Mouse (Mus musculus): Measurements from ENCODE around the gene Gpr160. TPM values are rescaled to one million over a fixed set of nuclear protein-coding genes. Genes with fewer than 3 reads are reported as not detected.

The Gpr160 gene
- total RNA-seq, 2 experiments from 2014 or later = 1.0 to 1.7 TPM

DNA sequence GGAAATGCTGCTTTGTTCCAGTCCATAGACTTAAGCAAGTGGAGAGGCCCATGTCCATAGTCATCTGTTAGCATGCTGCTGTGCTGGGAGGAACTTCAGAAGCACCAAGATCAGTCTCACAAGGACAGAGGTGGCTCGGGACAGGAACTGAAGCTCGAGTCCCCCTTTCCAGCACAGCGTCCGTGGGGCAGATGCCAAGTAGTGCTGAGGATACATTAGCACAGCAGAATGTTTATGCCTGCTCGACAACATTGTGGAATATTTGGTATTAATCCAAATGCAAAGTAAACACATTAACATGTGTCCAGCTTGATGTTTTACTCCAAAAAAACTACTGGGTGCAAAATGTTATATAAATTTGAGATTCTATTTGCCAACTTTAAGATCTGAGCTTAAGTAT is 41.0 kb downstream of the Gpr160 start:
- DNase-seq (ENCODE audit: low spot score in 2 of 2) = no peak

DNA sequence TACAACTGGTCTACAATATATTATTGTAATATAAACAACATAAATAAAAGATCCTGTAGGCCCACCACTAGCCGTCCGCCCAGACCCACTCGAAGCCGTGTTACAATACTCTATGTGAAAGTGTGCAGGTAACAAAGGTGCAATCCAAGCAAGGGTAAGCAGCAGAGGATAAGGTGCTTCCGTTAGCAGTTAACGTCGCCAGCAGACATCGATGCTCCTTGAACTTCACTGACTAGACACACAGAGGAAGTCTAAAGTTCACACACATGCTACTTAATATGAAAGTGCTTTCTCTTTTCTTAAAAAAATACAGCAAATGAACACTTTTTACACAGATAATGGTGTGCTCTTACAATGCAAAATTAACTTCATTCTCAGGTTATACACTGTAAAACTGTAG is 43.7 kb downstream of the Gpr160 start:
- DNase-seq (ENCODE audit: low spot score in 2 of 2) = no peak

DNA sequence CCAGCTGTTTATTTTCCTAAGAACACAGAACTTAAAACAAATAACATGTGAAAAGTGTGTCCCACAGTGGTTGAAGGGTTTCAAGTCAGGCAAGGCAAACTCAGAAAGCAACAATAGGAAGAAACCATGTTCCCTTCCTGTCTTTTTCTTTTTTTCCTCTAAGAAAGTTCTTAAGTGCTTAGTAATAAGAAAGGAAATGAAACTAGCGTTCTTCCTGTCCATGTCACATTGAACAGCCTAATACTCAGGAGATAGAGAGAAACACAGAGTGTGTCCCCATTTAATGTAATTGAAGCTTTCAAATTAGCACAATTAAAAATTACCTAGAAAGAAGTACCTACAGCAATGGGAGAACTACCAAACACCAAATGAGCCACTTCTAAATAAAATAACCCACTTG is 48.9 kb downstream of the Gpr160 start:
- no peak for DNase-seq (ENCODE audit: low spot score in 2 of 2)

DNA sequence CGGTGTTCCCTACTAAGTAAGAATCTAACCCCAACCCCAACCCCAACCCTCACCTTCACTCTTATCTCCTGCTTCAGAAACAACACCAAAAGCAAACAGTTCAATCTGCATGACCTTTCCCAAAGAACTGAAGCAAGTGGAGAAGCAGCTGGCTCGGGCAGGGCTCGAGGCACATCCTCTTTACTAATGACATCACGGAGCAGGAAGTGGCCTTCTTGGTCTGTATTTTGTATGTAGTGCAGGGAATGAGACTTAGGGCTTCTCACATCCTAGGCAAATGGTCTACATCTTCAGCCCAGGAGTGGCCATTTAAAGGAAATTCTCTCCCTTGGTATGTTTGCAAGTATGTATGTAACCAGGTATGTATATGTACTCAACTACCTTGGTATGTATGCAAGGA is 61.4 kb downstream of the Gpr160 start:
- DNase-seq (ENCODE audit: low spot score in 2 of 2) = no peak

DNA sequence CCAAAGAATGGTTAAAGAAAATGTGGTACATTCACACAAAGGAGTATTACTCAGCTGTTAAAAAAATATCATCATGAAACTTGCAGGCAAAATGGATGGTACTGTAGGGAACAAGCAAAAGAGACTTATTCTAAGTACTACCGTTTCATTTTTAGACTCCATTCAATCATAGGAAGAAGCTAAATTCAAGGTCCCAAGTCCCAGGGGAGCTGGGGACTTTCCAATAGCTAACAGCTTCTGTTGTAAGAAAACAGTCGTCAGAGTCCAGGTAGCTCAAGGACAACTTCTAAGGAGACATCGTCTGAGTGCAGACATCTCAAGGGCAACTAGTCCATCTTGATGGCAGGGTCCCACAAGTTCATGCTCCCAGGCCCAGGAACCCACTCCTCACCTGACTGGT is 71.9 kb downstream of the Gpr160 start:
- no peak for DNase-seq (ENCODE audit: low spot score in 2 of 2)

DNA sequence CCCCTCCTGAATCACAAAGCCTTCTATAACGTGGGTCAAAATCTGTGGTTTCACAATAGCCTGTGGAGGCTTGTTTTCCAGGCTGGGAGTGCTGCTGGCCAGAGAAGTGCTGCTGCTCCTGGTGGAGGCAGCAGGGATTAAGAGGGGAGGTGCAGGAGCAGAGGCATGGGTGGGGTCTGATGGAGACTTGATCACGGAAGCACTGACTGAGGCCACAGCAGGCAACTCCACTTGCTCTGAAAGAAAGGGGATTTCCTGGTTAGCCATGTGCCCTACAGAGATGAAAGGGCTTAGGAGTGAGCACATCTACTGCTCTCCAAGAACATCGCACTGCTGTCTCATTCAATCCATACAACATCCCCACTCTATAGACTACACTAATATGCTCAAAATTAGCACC is 74.1 kb downstream of the Gpr160 start:
- DNase-seq (ENCODE audit: low spot score in 2 of 2) = no peak

DNA sequence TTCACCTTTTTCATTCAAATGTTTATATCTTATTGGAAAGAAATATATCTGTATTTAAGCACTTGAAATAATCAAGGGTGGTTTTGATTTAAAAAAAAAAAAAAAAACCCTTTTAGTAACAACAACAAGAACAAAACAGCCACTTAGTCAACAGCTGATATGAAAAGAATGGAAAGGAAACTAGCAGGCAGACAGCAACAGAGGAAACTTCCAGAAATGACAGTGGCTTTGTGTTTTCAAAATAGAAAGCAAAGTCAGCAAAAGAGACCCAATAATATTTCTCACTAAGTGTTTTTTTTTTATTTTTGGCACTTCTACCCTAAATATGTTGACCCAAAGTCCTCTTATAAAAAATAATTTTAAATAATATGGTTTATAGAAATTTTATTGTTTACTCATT is 78.6 kb downstream of the Gpr160 start:
- DNase-seq (ENCODE audit: low spot score in 2 of 2) = no peak

Other genes starting within 250 kb of the Gpr160 start
- not detected for gene Lrriq4, start 211.4 kb upstream of the Gpr160 start, total RNA-seq (2021)
- gene Lrrc34, start 208.1 kb upstream of the Gpr160 start, total RNA-seq (2021) = under 1 TPM in 1 of 2 experiments, not detected in 1; 0.37 TPM
- not detected for gene Lrrc31, start 156.1 kb upstream of the Gpr160 start, total RNA-seq (2021)
- gene Samd7, start 109.7 kb upstream of the Gpr160 start, total RNA-seq (2021) = not detected
- gene Sec62, start 63.1 kb upstream of the Gpr160 start, total RNA-seq (2021) = 10 to 100 TPM; 96.6 to 99.3 TPM
- gene Phc3, start 113.5 kb downstream of the Gpr160 start, total RNA-seq (2021) = 10 to 100 TPM; 38.7 TPM
- 10 to 100 TPM; 56.7 to 65.8 TPM for gene Prkci, start 139.8 kb downstream of the Gpr160 start, total RNA-seq (2021)
- gene Skil, start 239.1 kb downstream of the Gpr160 start, total RNA-seq (2021) = 10 to 100 TPM; 61.6 to 63.4 TPM

Data from layer of hippocampus, adult 18-20 months (tissue).